Mouse (Mus musculus): ENCODE data around the gene Ifi27l2a.

GRCm38 (mm10) chr12:103492767-103493166, 49.3 kb upstream of the Ifi27l2a start:
- TF ChIP-seq CTCF (IDR thresholded peaks at IDR 0.05; ENCODE audit: control insufficient read depth, insufficient read depth, insufficient read length): peak; percentile 64
- no peak for TF ChIP-seq CEBPB (IDR thresholded peaks at IDR 0.05; ENCODE audit: low read depth)
